In genomic region chr10:80157141-80157929, GRCm38 (mm10) we compare ENCODE assay signal across 8 mouse cellular contexts. TPM values are rescaled to one million over a fixed set of nuclear protein-coding genes. Genes with fewer than 3 reads are reported as not detected.
DNase-seq lines count a peak whose midpoint lies in the region; ATAC-seq and TF ChIP-seq lines count a peak whose summit lies in the region.

No protein-coding gene starts in this region.

- H3K9me3 ChIP-seq in megakaryocyte, embryonic 14.5 days: no peaks in the 10 kb centered on the region
- no peaks in the 10 kb centered on the region for H3K9me3 ChIP-seq in limb, embryonic 11.5 days (ENCODE audit: control insufficient read depth, low read length)
- H3K9me3 ChIP-seq in stomach, embryonic 15.5 days: no peaks in the 10 kb centered on the region

- 52% methylated on average over 15 of the region's 15 CpGs for WGBS in cerebellum, adult 2 months
- 71% methylated on average over 15 of the region's 15 CpGs for WGBS in limb, embryonic 11.5 days
- WGBS in stomach, embryonic 15.5 days: 60% methylated on average over 15 of the region's 15 CpGs

- H3K27ac ChIP-seq in cerebellum, adult 2 months (ENCODE audit: insufficient read depth, low read length): 0 out of 2 replicates have a peak overlapping the region, but pooled peaks have one; percentile 15
- peak overlapping the region; percentile 42 for H3K27ac ChIP-seq in limb, embryonic 11.5 days (replicated peaks; ENCODE audit: low read depth, low read length)
- peak overlapping the region; percentile 92; the same call in 1 of the 2 replicates for H3K27ac ChIP-seq in stomach, embryonic 15.5 days

- no peak overlapping the region for H3K4me3 ChIP-seq in cerebellum, adult 2 months (replicated peaks; ENCODE audit: insufficient read depth, low read depth, low read length)
- H3K4me3 ChIP-seq in megakaryocyte, embryonic 14.5 days (replicated peaks): peak overlapping the region; percentile 33
- no peak overlapping the region for H3K4me3 ChIP-seq in limb, embryonic 11.5 days (ENCODE audit: low read depth, low read length)
- H3K4me3 ChIP-seq in stomach, embryonic 15.5 days (replicated peaks): no peak overlapping the region

- ATAC-seq in megakaryocyte, adult 5-6 weeks (ENCODE audit: poor library complexity, severe bottlenecking): no peak
- no peak for ATAC-seq in limb, embryonic 11.5 days (ENCODE audit: insufficient number of reproducible peaks, low FRiP score, low TSS enrichment, low read depth)
- ATAC-seq in stomach, embryonic 15.5 days (ENCODE audit: insufficient read depth, low FRiP score, low read depth): no peak

- DNase-seq in cerebellum, adult 2 months: no peak
- no peak for DNase-seq in cerebellum, adult 11-12 months
- no peak for DNase-seq in limb, embryonic 11.5 days (ENCODE audit: low spot score)
- DNase-seq in embryo, embryonic 9.5 days (ENCODE audit: extremely low spot score): no peak
- no peak for DNase-seq in cerebellum, postnatal 36 days

- H3K36me3 ChIP-seq in megakaryocyte, embryonic 14.5 days (replicated peaks; ENCODE audit: low read length): peaks cover 54% of the 10 kb centered on the region
- peaks cover 47% of the 10 kb centered on the region for H3K36me3 ChIP-seq in limb, embryonic 11.5 days (ENCODE audit: control insufficient read depth, insufficient read depth, low read length)
- peaks cover 46% of the 10 kb centered on the region for H3K36me3 ChIP-seq in stomach, embryonic 15.5 days

- no peak for TF ChIP-seq POLR2A in cerebellum, adult 2 months (IDR thresholded peaks at IDR 0.05; ENCODE audit: borderline replicate concordance, insufficient read depth, low read length)

- H3K9ac ChIP-seq in limb, embryonic 11.5 days (ENCODE audit: low read length): no peak overlapping the region
- no peak overlapping the region for H3K9ac ChIP-seq in stomach, embryonic 15.5 days

- H3K4me2 ChIP-seq in limb, embryonic 11.5 days (ENCODE audit: low read depth, severe bottlenecking): peak overlapping the region; percentile 18; the same call in 1 of the 2 replicates
- H3K4me2 ChIP-seq in stomach, embryonic 15.5 days: no peak overlapping the region

- H3K4me1 ChIP-seq in cerebellum, adult 2 months (ENCODE audit: control insufficient read depth, insufficient read depth, low read length): peaks cover 22% of the 10 kb centered on the region
- H3K4me1 ChIP-seq in megakaryocyte, embryonic 14.5 days: peaks cover 97% of the 10 kb centered on the region
- peaks cover 73% of the 10 kb centered on the region for H3K4me1 ChIP-seq in limb, embryonic 11.5 days (ENCODE audit: control insufficient read depth, insufficient read depth, low read length)
- peaks cover 93% of the 10 kb centered on the region for H3K4me1 ChIP-seq in stomach, embryonic 15.5 days

- TF ChIP-seq CTCF in cerebellum, adult 2 months (IDR thresholded peaks at IDR 0.05; ENCODE audit: borderline replicate concordance, insufficient read depth, low read depth, low read length): no peak

- no peaks in the 10 kb centered on the region for H3K27me3 ChIP-seq in cerebellum, adult 2 months (ENCODE audit: control insufficient read depth, insufficient read depth, low read length)
- no peaks in the 10 kb centered on the region for H3K27me3 ChIP-seq in megakaryocyte, embryonic 14.5 days (replicated peaks)
- no peaks in the 10 kb centered on the region for H3K27me3 ChIP-seq in limb, embryonic 11.5 days (ENCODE audit: control insufficient read depth, insufficient read depth, low read length)
- no peaks in the 10 kb centered on the region for H3K27me3 ChIP-seq in stomach, embryonic 15.5 days (replicated peaks)

RNA-seq across cellular contexts. Expression of gene Cirbp, which starts 8.4 kb away (rescaled TPM):
- 240 and 261 TPM in 2 replicates for polyA plus RNA-seq in cerebellum, adult 2 months (2012; rRNA removed)
- polyA plus RNA-seq in megakaryocyte, embryonic 14.5 days (2012; ENCODE audit: insufficient read depth, low replicate concordance): 27.7 and 39.5 TPM in 2 replicates
- total RNA-seq in megakaryocyte, adult 5-6 weeks (2015): 11.7 and 13.8 TPM in 2 replicates
- 29.3 and 32.1 TPM in 2 replicates for total RNA-seq in megakaryocyte, adult 5-6 weeks (2017)
- polyA plus RNA-seq in limb, embryonic 11.5 days (2014; fragmentation: Nextera tagmentation; extraction: Ambion mirVana): 67.9 and 68.1 TPM in 2 replicates
- polyA plus RNA-seq in stomach, embryonic 15.5 days (2015; fragmentation: Nextera tagmentation; extraction: Ambion mirVana): 90.3 and 103 TPM in 2 replicates

RNA-seq across cellular contexts. Expression of gene Midn, which starts 9.3 kb away (rescaled TPM):
- polyA plus RNA-seq in cerebellum, adult 2 months (2012; rRNA removed): 26.1 and 26.5 TPM in 2 replicates
- 171 and 203 TPM in 2 replicates for polyA plus RNA-seq in megakaryocyte, embryonic 14.5 days (2012; ENCODE audit: insufficient read depth, low replicate concordance)
- 29.5 and 29.6 TPM in 2 replicates for total RNA-seq in megakaryocyte, adult 5-6 weeks (2015)
- 22.4 and 36.1 TPM in 2 replicates for total RNA-seq in megakaryocyte, adult 5-6 weeks (2017)
- polyA plus RNA-seq in limb, embryonic 11.5 days (2014; fragmentation: Nextera tagmentation; extraction: Ambion mirVana): 59.3 and 60.9 TPM in 2 replicates
- 16.0 and 19.8 TPM in 2 replicates for polyA plus RNA-seq in stomach, embryonic 15.5 days (2015; fragmentation: Nextera tagmentation; extraction: Ambion mirVana)

RNA-seq across cellular contexts. Expression of gene 1600002K03Rik, which starts 15.4 kb away (rescaled TPM):
- polyA plus RNA-seq in cerebellum, adult 2 months (2012; rRNA removed): 16.4 and 18.0 TPM in 2 replicates
- 3.0 and 7.7 TPM in 2 replicates for polyA plus RNA-seq in megakaryocyte, embryonic 14.5 days (2012; ENCODE audit: insufficient read depth, low replicate concordance)
- 19.3 and 21.0 TPM in 2 replicates for total RNA-seq in megakaryocyte, adult 5-6 weeks (2015)
- total RNA-seq in megakaryocyte, adult 5-6 weeks (2017): 18.8 and 20.9 TPM in 2 replicates
- 5.9 and 7.2 TPM in 2 replicates for polyA plus RNA-seq in limb, embryonic 11.5 days (2014; fragmentation: Nextera tagmentation; extraction: Ambion mirVana)
- polyA plus RNA-seq in stomach, embryonic 15.5 days (2015; fragmentation: Nextera tagmentation; extraction: Ambion mirVana): 17.5 and 19.7 TPM in 2 replicates

RNA-seq across cellular contexts. Expression of gene Cbarp, which starts 16.7 kb away (rescaled TPM):
- 147 and 151 TPM in 2 replicates for polyA plus RNA-seq in cerebellum, adult 2 months (2012; rRNA removed)
- polyA plus RNA-seq in megakaryocyte, embryonic 14.5 days (2012; ENCODE audit: insufficient read depth, low replicate concordance): 4.8 and 11.7 TPM in 2 replicates
- 1.6 and 2.2 TPM in 2 replicates for total RNA-seq in megakaryocyte, adult 5-6 weeks (2015)
- 1.4 TPM in 1 of 2 replicates, not detected in the other for total RNA-seq in megakaryocyte, adult 5-6 weeks (2017)
- 4.7 and 6.5 TPM in 2 replicates for polyA plus RNA-seq in limb, embryonic 11.5 days (2014; fragmentation: Nextera tagmentation; extraction: Ambion mirVana)
- polyA plus RNA-seq in stomach, embryonic 15.5 days (2015; fragmentation: Nextera tagmentation; extraction: Ambion mirVana): 5.1 and 6.7 TPM in 2 replicates

RNA-seq across cellular contexts. Expression of gene Atp5d, which starts 18.9 kb away (rescaled TPM):
- 736 and 758 TPM in 2 replicates for polyA plus RNA-seq in cerebellum, adult 2 months (2012; rRNA removed)
- 1,192 and 1,533 TPM in 2 replicates for polyA plus RNA-seq in megakaryocyte, embryonic 14.5 days (2012; ENCODE audit: insufficient read depth, low replicate concordance)
- 161 and 162 TPM in 2 replicates for total RNA-seq in megakaryocyte, adult 5-6 weeks (2015)
- 31.0 and 34.7 TPM in 2 replicates for total RNA-seq in megakaryocyte, adult 5-6 weeks (2017)
- polyA plus RNA-seq in limb, embryonic 11.5 days (2014; fragmentation: Nextera tagmentation; extraction: Ambion mirVana): 416 and 426 TPM in 2 replicates
- polyA plus RNA-seq in stomach, embryonic 15.5 days (2015; fragmentation: Nextera tagmentation; extraction: Ambion mirVana): 544 and 602 TPM in 2 replicates

Comparison
In these comparisons a context has a peak if more than half of its experiments do, and no peak if none do; other contexts are left out.
1. H3K27ac ChIP-seq: peak in every context shown above with its lines; median percentile 92 in stomach, embryonic 15.5 days; 42 in limb, embryonic 11.5 days; 15 in cerebellum, adult 2 months.